Mouse (Mus musculus) cerebellum, postnatal 25 days (tissue): ENCODE results near the gene Arl4c.

ENCODE experiments used
- DNase-seq, 2 experiments: peaks; one replicate each; pipeline ENCODE4 v3.0.0; 2021; ENCODE audit warnings: mixed read lengths in 2 of 2

Arl4c gene

DNA sequence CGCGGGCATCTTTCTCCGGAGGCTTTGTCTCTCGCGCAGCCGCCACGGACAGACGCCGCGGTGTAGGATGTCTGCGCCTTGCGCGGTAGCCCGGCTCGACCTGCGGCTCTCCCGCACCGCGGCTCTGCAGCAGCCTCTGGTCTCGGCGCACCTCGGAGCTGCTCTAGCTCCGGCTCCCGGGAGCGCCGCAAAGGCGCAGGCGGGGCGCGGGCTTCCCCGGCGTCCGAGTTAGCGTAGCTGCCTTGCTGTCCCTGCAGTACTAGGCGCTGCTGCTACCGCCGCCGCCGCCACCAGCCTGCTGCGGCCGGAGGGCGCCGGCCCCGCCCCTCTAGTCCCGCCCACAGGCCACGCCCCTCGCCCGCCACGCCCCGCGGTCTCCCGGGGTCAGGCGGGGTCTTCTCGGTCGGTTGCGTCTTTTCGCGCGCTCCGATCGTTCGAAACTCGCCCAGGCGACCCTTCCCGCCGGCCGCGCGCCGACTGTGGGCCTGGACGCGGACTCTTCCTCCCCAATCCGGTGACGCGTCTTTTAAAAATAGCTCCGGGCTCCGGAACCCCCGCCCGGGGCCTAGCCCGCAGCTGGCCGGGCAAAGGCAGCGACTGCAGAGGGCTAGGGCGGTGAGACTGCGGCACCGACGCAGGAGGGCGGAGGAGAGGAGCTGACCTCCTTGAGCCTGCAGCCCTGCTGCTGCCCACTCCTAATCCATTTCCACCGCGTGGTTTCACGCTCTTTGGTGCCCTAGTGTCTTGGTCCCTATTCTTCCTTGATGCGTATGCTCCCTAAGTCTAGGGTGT, at the start of gene Arl4c:
TSS of gene Arl4c (minus strand) at position 352 of the 792 bp plus-strand sequence.
- DNase-seq: peak; percentile 86 to 89

DNA sequence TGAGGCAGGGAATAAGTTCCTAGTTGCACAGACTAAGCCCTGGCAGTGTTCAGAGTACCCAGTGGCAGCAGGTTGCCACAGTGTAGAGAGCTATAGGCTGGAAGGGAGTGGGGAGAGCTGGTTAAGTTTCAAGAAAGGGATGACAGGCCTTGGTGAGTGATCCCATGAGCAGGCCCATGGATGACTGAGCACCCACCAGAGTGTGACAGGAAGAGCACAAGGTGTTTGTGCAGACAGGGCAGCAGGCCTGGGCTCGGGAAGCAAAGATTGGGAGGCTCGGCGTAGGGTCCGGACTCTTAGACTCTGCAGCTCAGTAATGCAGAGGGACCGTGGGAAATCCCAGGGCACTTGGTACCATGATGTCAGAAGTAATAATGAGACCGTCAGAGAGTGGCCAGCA, 49.3 kb upstream of the Arl4c start:
- no peak for DNase-seq

DNA sequence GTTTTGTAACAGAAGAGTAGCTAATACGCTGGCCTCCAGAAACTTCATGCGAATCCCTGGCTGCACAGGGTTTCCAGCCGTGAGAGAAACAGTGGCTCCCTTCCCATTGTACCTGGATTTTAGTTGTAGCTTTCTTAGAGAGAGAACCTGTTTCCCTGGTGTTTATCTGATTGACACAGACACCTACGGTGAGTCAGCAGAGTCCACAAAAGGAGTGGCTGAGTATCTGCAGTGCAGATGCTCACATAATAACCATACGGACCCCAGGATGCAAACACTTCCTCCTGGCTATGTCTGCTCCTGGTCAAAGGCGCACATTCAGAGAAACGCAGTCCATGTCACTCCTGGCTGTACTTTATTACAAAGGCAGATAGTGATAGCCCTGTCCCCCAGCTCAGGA, 48.6 kb upstream of the Arl4c start:
- DNase-seq: no peak

DNA sequence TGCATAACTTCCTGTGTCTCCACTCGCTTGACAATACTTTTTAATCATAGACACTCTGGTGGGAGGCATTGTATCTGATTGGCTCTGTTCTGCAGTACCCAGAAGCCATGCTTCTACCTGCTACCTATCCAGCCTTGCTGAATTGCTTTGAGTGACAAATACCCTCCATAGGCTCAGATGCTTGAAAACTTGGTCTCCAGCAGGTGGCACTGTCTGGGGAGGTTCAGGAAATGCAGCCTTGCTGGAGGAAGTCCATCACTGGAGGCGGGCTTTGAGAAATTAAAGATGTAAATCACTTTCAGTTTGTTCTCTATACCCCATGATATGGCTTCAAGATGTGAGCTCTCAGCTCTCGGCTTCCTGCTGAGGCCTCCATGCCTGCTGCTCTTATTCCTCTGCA, 48.1 kb upstream of the Arl4c start:
- no peak for DNase-seq

DNA sequence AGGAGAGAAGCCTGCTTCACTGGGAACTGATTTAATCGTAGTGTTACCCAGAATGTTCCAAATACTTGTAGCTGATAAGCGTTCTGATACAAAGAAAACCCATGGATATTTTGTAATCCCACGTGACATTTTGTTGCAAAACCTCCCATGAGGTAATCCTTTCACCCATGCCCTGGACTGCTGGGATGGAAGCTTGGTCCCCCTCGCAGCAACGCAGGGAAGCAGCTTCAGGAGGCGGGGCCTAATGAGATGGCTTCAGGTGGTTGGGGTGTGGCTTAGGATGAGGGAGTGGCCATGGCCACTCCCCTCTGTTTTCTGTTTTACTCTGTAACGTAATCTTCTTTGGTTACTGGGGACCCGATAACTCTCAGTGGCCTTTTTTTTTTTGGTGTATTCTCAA, 47.1 kb upstream of the Arl4c start:
- no peak for DNase-seq

DNA sequence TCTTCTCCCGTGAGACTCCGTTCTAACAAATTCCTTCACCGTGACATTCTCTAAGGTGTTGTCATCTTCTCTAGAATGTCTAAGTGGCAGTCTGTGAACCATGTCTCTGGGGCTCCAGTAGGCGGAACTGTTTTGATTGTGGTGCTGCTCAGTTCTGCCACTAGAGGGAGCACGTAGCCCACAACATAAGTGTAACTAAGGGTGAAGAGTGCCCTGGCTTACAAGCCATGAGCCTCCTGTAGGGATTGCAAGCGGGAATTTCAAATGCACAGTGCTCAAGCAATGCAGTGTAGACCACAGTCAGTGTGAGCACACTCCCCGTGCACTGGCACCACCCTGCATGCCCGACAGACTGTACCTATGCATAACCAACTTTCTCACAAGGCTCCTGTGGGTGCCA, 43.2 kb upstream of the Arl4c start:
- peak; percentile 80 to 86 for DNase-seq

DNA sequence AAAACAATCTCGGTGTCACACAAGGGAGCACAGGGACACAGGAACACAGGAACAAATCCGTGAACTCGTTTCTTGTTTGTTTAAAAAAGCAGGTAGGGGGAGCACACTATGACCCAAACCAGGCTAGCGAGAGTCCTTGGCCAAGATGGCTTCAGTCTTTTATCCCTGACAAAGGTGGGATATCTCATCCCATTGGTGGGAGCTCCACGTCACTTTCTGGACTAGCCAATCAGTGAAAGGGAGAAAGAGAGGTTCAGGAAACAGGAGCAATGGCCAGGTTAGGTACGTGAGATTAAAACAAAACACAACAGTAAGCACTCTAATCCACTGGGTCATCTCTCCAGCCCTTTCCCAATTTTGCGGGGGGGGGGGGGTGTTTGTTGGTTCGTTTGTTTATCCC, 42.2 kb upstream of the Arl4c start:
- DNase-seq: no peak

DNA sequence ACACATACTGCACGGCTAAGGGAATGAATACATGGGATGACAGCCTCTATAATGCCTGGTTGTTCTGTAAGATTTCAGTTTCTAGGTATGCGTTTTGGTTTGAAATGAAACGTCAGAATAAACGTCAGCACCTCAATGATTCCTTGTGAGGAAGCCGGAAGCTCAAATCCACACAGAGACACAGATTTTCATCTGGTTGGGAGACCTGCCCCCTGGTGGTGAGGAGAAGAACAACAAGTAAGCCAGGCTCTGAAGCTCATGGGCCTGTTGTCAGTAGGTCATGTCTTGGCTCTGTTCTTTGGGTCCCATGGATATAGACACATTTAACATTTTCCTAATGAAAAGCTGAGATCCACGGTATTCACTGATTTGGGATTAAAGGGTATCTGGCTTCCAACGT, 40.4 kb upstream of the Arl4c start:
- peak; percentile 58 to 72 for DNase-seq

DNA sequence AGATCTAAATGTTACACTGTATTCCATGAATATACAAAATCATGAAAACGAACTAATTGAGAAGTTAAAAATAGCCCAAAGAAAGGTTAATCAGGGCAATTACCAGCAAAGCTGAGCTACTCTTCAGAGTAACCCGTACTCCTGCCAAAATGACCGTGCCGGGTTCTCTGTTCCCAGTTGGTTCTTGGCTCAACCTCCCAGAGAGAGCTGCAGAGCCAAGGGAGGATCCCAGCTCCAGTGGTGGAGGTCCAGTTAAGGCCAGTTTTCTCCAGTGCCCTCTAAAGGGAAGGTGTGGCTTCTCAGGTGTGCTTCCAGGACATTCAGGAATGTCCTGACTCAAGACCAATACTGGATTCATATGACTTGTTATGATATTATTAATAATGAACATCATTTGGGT, 37.5 kb upstream of the Arl4c start:
- peak; percentile 40 to 57 for DNase-seq

DNA sequence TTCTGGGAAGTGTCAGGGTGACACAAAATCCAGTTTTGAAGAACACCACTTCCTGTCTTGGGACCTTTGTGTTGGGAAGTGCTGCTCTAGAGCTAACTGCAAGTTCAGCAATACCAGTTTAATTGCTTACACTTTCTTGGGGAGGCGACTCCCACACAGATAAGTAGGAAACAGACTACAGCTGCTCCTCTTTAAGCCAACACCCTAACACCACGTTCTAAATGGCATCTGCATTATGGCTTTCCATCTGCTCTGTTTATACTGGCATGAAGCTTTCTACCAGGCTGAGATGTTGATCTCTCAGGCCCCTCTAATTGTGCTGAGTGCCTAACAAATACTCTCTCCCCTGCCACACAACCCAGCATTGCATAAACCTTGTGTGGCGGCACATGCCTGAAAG, 36.9 kb upstream of the Arl4c start:
- DNase-seq: no peak

DNA sequence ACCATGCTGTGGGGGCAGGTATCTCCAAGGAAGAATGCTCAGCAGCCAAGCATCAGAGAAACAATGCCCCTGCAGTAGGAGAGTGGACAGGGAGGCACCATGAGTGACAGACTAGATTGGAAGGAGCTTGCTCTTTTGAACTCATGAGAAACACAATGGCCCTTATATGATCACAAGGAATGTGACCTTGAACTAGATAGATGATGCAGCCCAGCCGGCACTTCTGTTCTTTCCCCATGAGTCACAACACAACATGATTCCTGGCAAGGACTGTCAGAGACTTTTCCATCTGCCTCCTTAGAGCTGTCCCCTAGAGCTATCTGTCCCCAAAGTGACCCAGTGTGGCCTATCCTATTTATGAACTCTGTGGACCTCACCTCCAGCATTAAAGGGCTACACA, 27.5 kb upstream of the Arl4c start:
- DNase-seq: no peak

DNA sequence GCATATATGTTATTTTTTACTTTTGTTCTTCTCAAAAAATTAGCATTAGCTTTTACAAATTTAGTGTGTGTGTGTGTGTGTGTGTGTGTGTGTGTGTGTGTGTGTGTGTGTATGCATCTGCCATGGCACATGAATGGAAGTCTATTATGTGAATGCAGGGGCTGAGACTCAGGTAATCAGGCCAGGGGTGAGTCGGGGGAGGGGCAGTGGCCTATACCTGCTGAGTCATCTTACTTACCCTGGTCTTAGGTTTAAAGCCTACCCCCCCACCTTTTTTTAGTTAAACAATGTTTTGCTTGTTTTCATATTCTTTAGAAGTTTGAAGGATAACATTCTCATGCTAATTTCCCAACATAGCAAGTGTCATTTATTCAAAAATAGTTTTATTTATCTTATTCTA, 25.3 kb upstream of the Arl4c start:
- DNase-seq: no peak

DNA sequence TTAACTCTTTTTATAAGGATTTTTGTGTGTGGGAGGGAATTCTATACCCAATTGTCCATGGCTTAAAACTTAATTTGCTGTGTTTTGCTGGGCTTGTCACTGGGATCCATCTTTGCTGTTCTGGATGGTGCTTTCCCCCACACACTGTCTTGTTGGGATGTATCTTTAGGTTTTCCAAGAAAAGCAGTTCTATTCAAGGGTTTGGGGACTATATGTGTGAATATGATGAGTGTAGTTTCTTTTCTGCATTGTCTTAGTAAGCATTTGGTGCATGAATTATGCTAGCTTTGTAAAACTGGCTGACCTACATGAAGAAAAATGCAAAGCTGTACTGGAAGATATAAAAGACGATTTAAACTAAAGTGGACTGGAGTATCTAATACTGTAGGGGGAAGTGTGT, 23.7 kb upstream of the Arl4c start:
- DNase-seq: no peak

DNA sequence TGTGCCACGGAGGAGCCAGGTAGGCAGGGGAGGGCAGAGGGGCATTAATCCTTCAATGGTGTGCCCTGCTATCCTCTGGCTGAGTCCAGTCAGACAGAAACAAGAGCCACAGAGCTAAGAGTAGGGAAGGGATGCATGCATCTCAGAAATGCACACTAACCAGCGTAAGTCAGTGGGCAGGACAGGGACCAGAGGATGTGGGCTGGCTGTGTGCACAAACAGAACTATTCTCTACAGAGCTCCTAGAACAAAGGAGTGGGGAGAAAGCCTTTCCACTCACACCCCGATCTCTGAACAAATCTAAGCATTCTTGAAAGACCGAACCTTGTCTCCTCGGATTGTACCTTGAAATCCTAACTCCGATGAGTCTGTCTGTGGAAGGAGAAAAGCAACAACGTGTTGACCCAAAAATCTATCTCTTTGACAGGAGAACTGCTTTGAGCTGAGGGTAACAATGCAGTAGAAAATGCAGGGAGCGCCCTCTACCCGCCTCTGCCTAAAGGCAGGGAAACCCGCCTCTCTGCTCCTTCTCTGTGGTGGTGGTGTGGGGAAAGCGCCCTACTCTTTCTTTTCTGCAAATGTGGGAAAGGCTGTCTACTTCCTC, 18.7 kb upstream of the Arl4c start:
- no peak for DNase-seq

DNA sequence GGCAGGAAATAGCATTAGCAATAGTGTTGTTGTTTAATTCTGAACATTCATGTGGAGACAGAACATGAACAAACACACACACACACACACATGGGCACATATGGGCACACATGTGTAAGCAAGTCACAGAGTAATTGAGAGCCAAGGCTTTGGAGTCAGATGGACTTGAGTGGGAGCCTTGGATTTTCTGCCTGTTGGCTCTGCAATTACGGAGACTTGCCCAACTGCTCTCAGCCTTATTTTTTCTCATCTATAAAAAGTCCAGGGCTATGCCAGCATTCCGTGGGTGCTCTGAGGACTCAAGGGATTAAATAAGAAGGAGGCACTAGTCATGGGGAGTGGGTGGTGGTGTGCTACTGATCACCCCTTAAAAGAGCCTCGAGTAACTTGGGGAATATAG, 16.5 kb upstream of the Arl4c start:
- DNase-seq: no peak

DNA sequence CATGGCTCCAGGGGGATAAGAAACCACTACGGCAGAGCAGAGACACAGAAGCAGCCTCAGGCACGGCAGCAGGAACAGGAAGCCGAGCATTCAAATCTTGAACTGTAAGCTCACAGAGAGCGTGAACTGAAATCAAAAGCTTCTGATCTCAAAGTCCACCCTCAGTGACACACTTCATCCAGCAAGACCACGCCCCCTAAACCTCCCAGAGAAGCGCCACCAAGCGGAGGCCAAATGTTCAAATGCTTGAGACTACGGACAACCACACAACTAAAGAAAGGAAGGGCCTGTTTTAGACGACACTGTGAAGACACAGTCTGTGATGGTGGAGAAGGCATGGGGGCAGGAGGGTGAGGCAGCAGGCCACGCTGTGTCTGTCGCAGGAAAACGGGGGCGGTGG, 15.7 kb upstream of the Arl4c start:
- DNase-seq: no peak

DNA sequence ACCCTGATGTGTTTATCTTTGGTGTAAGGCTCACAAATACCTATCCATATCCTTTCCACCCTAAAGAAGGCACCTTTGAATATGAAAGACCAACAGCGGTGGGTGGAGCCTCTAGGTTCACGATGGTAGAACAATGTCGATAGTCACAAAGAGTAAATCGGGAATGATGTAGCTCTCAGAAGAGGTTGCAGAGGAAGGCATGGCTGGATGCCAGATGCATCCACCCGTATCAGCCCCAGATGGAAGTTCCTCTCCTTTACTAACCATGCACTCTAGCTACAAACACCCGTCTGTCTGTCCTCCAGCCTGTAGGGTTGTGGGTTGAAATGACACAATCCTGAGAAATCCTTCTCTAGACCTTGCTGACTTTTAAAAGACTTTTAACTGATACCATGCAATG, 10.0 kb upstream of the Arl4c start:
- no peak for DNase-seq

DNA sequence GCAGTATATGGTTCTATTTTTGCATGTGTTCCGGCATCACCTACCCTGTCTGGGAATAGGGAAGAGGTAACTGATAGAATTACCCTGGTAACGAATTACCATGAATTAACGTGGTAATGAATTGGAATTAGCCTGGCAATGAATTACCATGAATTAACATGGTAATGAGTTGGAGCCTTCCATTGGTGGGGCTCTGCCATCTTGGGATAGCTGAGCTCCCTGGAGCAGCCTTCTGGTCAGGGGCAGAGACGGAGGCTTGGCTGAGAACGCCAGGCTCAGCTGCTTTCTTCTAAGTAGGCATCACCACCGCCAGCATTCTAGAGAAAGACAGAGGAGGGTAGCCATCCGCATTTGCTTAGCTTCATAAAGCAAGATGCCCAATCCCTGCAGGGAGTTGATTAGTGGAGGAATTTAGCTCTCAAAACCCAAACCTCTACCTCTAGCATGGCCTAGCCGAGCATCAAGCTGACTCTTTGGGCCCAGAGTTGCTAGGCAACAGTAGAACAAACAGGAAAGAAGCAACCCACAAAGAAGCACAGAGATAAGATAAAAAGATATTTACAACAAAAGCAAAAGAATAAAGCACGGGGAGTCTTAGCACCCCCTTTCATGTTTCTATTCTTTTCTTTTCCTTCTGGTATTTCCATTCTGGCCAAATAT, 6.8 kb upstream of the Arl4c start:
- no peak for DNase-seq

DNA sequence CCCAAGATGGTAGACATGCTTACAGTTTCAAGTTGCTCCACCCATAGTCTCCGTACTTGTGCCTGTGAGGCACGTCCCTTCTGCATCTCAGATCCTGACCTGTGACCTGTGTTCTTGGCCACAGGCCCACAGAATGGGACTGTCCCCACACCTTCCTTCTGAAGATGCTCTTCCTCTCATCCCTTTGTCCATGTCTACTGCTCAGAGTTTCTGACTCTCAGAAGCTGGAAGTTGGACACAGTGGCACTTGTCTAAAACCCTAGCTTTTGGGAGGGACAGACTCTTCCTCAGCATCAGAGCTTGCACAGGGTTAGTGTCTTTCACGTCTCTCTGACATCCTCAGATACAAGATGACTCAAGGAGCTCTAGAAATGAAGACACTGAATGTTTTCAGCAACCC, 6.2 kb upstream of the Arl4c start:
- no peak for DNase-seq

DNA sequence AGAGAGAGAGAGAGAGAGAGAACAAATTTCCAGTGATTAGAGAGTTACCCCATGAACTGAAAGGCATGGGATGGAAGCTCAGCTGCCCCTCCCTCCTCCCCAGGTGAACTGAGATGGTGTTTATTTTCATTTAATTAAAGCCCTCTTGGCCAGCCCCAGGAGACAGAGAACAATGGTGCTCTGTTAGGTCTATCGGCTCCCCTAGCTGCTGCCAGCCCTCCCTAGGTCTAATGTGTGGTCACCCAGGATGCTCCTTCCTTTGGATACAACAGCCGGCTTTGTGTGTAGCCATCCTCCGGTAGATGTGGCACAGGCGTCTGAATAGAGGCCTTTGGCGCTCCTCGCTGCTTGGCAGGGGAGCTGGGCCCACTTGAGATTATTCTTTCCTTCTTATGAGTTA, 5.5 kb upstream of the Arl4c start:
- no peak for DNase-seq

DNA sequence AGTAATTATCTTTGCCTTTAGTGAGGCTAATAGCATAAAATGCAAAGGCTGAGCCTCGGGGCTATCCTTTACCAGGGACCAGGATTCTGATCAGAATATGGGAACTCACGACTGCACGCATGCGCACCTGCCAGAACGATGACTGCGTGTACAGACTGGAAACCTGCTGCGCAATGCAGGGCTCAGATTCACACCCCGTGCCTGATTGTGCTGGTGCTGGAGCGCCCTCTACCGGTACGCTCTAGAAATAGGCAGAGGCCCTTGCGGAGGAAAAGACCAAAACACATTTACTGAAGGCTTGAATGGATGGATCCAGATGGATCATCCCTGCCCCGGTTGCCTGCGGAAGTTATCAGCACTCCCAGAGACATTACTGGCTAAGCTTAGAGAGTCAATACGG, 3.8 kb upstream of the Arl4c start:
- DNase-seq: peak; percentile 94 to 95

DNA sequence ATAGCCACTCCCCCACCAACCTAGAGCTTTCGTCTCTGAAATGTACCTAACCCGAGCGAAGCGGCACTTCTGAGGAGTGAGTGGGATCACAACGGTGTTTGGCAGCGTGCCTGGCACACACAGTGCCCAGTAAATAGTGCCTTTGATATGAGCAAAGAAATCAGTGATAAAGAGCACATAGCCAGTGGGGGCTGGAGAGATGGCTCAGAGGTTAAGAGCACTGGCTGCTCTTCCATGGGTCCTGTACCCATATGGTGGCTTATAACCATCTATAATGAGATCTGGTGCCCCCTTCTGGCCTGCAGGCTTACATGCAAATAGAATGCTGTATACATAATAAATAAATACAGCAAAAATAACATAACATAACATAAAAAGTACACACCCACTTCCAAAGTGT, 3.0 kb upstream of the Arl4c start:
- peak; percentile 23 to 52 for DNase-seq

DNA sequence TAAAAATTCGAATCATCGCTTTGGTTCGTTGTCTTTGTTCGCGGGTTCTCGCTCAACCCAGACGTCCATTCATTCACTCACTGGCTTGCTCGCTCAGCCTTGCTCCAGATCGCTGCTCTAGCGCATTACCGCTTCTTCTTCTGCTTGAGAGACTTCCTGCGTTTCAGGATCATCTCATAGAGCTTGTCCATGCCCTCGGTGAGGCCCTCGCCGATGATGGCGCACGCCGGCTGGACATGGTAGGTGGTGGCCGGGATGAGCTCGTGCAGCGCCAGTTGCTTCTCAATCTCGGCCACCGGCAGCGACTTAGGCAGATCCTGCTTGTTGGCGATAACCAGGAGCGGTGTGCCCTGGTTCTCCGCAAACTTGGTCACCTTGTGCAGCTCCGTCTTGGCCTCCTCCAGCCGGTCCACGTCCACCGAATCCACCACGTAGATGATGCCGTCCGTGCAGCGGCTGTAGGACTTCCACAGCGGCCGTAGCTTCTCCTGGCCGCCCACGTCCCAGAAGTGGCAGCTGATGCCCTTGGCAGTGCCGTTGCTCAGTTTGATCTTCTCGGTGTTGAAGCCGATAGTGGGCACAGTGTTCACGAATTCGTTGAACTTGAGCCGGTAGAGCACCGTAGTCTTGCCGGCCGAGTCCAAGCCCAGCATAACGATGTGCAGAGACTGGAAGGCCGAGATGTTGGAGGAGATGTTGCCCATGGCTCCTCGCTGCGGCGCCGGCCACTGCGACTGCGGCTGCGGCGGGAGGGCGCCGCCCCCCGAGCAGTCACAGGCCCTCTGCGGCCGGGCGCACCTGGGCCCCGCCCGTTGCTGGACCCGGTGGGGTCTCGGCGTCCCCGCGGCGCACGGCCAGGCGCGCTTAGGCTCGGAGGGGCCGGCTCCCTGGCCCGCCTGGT, 810 bp downstream of the Arl4c start:
- peak in 1 of 2 experiments; percentile 65 for DNase-seq
